Mouse (Mus musculus) CD8-positive naive resting alpha-beta T cell, adult 2 months (primary cell): Measurements from ENCODE around the gene Manba.

Source experiments
- DNase-seq, 2 experiments: peaks; one replicate each; pipeline ENCODE4 v3.0.0; 2022; ENCODE audit warnings: low read depth in 2 of 2, low spot score in 2 of 2

The Manba gene

GRCm38 (mm10) chr3:135579179-135579578 lies 93.8 kb downstream of the Manba start:
- DNase-seq = no peak

DNA sequence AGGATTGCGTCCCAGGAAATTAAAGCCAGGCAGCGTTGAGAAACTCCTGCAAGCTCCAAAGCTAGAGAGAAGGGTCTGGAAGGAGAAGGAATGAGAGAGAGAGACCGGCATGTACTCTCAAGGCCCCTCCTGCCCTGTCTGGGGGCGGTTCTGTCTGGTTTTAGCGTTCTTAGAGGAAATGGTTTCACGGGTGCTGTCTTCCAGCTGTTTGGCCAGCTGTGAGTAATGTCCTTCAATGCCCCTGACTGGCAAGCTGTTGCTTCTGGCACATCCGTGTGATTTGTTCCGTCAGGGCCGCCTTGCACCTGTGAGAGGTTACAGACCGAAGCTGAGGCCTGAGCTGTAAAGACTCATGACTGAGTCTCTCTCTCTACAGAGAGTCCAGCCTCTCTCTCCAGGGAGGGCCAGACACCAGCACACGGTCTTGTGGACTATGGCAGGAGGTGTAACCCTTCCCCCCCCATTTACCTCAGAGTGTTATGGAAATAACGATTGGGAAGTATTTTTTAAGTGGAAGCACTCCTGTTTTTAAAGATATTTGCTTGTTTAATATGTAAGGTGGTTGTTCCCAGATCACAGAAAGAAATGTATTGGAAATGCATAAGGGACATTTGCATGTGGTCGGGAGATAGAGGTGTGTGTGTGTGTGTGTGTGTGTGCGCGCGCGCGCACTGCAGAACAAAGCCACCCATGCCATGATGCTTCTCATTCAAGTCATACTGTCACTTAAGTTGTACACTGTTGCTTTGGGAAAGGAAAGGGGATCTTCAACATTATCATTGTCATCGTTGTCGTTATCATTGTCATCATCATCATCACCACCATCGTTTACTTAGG lies 95.2 kb downstream of the Manba start:
- DNase-seq = no peak

GRCm38 (mm10) chr3:135581606-135582117 lies 96.3 kb downstream of the Manba start:
- peak in 1 of 2 experiments; percentile 18 for DNase-seq

- DNase-seq = no peak
Measured at GRCm38 (mm10) chr3:135582246-135582645, 96.8 kb downstream of the Manba start.

DNA sequence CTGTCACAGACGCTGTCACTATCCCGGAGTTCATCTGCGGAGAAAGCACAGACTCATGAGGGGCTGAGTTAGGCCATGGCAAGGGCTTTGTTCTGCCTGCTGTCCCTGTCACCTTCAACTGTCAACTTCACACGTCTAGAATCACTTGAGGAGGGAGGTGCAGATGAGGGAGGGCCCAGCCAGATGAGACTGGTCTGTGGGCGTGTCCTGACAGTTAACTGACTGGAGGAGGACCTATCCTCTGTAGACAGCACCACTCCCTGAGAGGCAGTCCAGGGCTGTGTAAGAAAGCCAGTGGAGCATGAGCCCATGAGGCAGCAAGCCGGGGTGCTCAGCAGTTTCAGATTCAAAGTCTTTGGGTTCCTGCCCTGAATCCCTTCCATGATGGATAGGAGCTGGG lies 100.1 kb downstream of the Manba start:
- DNase-seq = no peak

GRCm38 (mm10) chr3:135586060-135586459 lies 100.6 kb downstream of the Manba start:
- no peak for DNase-seq

DNA sequence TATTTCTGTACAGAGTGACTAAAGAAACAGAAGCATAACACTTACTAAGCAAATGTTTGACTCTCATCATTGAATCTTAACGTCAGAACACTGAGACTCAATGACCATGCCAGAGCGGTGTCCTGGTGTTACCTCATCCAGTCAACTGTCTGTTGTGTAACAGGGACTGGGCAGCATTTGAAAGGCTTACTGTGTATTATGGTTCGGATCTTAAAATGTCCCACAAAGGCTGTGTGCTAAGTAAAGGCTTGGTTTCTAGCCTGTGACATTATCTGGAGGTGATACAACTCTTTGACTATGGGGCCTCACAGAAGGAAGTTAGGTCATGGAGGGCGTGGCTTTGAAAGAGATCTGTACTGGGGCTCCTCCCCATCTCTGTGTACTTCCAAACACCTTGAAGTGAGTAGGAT lies 101.1 kb downstream of the Manba start:
- DNase-seq = no peak

DNA sequence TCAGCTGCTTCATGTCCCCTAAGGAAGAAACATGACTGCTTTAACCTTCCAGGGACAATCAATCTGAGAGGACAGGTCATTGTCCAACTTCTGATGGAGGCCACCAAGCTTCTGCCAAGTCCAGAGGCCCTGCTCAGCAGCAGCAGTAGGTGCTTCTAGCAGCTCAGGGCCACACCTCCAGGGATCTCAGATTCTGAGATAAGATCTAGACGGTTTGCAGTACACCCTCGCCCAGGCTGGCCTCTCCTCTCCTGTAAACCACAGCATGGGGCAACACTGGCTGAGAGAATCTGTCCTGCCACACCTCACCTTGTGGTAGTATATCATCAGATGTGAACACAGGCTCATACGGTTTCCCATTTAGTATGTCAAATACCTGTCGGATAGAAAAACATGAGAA lies 105.1 kb downstream of the Manba start:
- no peak for DNase-seq

GRCm38 (mm10) chr3:135591376-135591775 lies 106.0 kb downstream of the Manba start:
- no peak for DNase-seq

GRCm38 (mm10) chr3:135592011-135592410 lies 106.6 kb downstream of the Manba start:
- DNase-seq = no peak

DNA sequence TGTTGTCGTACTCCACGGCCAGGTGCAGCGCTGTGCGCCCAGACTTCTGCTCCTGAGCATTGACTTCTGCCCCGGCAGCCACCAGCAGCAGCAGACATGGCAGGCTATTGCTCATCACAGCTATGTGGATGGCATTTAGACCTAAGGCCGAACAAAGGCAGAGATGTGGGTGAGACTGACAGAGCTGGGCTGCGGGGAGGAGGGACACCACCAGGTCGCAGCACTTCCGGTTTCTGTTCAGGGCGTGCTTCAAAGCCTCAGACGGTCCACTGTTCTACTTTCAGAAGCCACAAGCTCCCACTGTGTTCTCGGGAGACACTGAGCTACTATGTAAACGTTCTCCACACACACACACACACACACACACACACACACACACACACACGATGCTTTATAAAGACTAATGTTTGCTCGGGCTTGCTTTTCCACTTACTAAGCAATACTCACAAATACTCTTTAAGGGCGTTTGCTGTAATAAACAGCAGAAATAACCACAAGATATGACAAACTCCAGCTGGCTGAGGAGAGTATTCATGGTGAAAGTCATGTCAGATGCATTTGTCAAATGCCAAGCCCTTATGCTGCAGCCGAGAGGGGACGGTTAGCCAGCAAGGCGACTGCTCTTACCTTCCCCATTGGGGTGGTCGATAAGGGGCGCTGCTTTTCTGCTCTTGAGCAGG lies 109.0 kb downstream of the Manba start:
- DNase-seq = no peak

GRCm38 (mm10) chr3:135597014-135597413 lies 111.6 kb downstream of the Manba start:
- no peak for DNase-seq

DNA sequence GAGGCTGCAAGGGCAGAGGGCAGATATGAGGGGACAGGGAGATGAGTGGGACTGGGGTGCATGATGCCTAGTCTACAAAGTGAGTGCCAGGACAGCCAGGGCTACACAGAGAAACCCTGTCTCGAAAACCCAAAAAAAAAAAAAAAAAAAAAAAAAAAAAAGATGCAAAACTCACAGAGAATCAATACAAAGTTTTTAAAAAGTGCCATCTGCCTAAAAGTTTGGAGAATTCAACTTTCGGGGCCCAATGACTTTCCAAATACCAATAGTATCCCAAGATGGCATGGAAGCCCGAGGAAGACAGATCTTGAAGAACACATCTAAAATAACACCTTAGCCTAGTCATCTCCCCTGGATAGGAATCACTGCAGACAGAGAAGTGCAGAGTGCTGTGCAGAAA lies 112.9 kb downstream of the Manba start:
- DNase-seq = no peak

GRCm38 (mm10) chr3:135602731-135603130 lies 117.3 kb downstream of the Manba start:
- DNase-seq = peak in 1 of 2 experiments; percentile 27

- DNase-seq = no peak
Measured at GRCm38 (mm10) chr3:135604626-135605417, 119.4 kb downstream of the Manba start.

DNA sequence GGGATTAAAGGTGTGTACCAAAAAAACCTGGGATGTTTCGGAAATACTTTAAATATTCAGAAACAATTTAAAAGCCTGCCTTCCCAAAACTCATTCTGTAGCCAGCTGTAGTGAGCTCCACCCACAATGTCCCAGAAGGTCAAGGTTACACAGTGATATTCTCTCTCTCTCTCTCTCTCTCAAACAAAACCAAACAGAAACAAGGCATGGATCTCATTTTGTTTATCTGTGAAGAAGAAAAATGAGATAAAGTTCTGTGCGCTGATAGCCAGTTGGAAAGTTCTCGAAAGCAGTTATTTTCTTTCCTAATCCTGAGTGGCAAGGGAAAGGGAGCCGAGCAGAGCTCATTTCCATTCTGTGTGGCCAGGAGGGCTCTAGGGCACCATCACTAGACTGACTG lies 120.1 kb downstream of the Manba start:
- DNase-seq = no peak

DNA sequence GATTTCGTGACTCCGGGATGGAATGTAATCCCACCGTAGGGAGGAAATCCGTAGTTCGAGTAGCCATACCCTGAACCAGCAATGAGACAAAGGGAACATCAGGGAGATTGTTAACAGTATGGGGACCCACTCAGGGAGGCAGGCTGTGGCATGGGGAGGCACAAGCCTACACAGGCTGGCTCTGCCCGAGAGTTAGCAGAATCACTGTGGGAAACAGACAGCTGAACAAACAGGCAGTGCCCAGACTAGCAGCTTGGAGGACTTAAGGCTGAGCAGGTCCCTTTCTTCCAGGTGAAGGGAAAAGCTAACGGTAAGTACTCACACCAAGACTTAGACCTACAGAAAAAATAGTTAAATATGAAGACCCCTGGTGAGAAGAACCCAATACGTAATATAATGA lies 121.2 kb downstream of the Manba start:
- DNase-seq = no peak

- no peak for DNase-seq
Measured at GRCm38 (mm10) chr3:135607021-135607420, 121.6 kb downstream of the Manba start.

DNA sequence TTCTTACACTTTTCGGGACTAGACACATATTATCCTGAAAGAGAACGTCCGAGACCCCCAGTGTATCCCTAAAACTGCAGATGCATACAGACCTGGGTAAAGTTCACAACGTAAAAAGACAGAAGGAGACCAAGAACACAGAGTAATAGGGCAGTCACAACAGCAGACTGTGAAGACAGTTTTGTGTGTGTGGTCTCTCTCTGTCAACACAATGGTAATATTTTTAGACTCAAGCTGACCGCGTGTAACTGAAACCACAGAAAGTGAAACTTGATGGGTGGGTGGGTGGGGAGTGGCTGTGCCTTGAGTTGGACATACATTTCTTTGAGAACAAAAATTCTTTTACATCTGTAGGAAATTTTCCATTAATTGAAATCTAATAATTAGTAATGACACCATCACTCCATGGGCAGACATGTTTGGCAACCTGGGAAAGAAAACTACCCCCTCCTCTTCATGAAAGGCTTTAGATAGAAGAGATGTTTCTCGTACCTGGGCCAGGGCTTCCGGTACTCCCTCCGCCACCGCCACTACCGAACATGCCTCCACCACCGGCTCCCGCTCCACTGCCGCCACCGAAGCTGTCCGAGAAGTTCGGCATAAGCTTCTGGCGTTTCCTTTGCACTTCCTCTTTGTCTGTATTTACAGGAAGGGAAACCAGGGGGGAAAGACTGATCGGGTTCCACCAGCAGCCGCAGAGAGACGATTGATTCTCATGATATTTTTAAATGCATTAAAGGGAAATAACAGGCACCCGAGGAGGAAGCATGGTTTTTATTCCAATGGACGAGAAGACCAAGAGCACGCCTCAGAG lies 122.5 kb downstream of the Manba start:
- DNase-seq = peak in 1 of 2 experiments; percentile 15

DNA sequence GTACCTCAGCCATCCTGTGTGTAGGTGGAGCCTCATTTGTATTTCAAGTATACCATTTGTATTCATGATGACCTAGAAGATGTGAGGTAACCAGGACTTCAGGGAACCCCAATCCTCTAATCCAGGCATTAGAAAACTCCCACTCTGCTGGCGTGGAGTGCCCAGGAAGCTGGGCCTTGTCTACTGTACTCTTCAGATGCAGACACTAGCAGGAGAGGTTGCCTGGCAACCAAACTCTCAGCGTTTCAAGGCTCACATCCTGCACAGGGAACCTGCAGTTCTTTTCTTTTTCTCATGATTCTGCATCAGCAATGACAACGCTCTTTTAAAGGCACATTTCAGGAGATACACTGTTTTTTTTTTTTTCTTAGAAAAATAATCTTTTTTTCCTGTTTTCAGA lies 124.8 kb downstream of the Manba start:
- DNase-seq = no peak

DNA sequence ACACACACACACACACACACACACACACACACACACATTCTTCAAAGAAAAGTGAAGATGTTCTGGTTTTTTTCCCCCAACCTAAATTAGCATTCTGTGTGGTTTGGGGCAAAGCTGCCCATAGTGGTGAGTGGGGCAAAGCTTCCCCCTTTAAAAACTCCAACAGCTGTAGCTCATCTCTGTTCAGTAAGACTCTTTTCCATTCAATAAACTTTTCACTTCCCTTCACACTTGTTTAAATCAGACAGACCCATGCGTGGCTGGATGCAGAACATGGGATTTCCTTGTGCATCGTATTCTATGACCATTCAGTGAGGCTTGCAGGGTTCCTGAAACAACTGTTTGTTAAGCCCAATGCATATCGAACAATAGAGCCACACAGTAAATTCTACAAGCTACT lies 129.0 kb downstream of the Manba start:
- no peak for DNase-seq
